Mouse (Mus musculus) heart, adult 8-10 months (tissue): ENCODE results near the gene Sphk1. TPM values are rescaled to one million over a fixed set of nuclear protein-coding genes. Genes with fewer than 3 reads are reported as not detected.
"Not testable (repeated sequence)": the region's sequence is repeated elsewhere in the genome, so short reads cannot be mapped to it uniquely, and the experiment has no call there.

Source experiments
- DNase-seq: peaks from one replicate; pipeline ENCODE4 v3.0.0; 2022; ENCODE audit warnings: low spot score
- total RNA-seq, 4 experiments: library from RNA; stranded (reverse); gene quantifications; 2 replicates each; pipeline ENCODE4 v1.2.4; 2022

Gene Sphk1
- total RNA-seq, result 1 to 10 TPM in 1 of 4 experiments, under 1 TPM in 3; 0.57 to 1.3 (median 0.98) TPM

GRCm38 (mm10) chr11:116530187-116531147 is at the start of gene Sphk1:
Gene Sphk1, plus strand, starts transcription at chr11:116530925.
- no peak for DNase-seq

- no peak for DNase-seq
Observed at GRCm38 (mm10) chr11:116480975-116481374, 49.8 kb upstream of the Sphk1 start.

GRCm38 (mm10) chr11:116481776-116482175 is 48.9 kb upstream of the Sphk1 start:
- no peak for DNase-seq

GRCm38 (mm10) chr11:116484261-116484660 is 46.5 kb upstream of the Sphk1 start:
- no peak for DNase-seq

- no peak for DNase-seq
Observed at GRCm38 (mm10) chr11:116488207-116488606, 42.5 kb upstream of the Sphk1 start.

GRCm38 (mm10) chr11:116488693-116489375 is 41.9 kb upstream of the Sphk1 start:
- DNase-seq, result no peak

GRCm38 (mm10) chr11:116489771-116490231 is 40.9 kb upstream of the Sphk1 start:
- peak; percentile 26 for DNase-seq

GRCm38 (mm10) chr11:116490232-116491107 is 40.3 kb upstream of the Sphk1 start:
- DNase-seq, result peak; percentile 87

- no peak for DNase-seq
Observed at GRCm38 (mm10) chr11:116491338-116491737, 39.4 kb upstream of the Sphk1 start.

- DNase-seq, result not testable (repeated sequence)
Observed at GRCm38 (mm10) chr11:116492507-116492906, 38.2 kb upstream of the Sphk1 start.

- no peak for DNase-seq
Observed at GRCm38 (mm10) chr11:116493191-116493590, 37.5 kb upstream of the Sphk1 start.

GRCm38 (mm10) chr11:116493795-116494252 is 36.9 kb upstream of the Sphk1 start, which contains the start of gene Prpsap1:
Gene Prpsap1, minus strand, starts transcription at chr11:116494202.
- DNase-seq, result peak; percentile 56

- DNase-seq, result peak; percentile 83
Observed at GRCm38 (mm10) chr11:116494474-116495174, 36.1 kb upstream of the Sphk1 start.

- no peak for DNase-seq
Observed at GRCm38 (mm10) chr11:116497313-116497712, 33.4 kb upstream of the Sphk1 start.

GRCm38 (mm10) chr11:116498596-116498995 is 32.1 kb upstream of the Sphk1 start:
- no peak for DNase-seq

- DNase-seq, result no peak
Observed at GRCm38 (mm10) chr11:116499018-116499417, 31.7 kb upstream of the Sphk1 start.

GRCm38 (mm10) chr11:116501005-116501746 is 29.5 kb upstream of the Sphk1 start:
- DNase-seq, result peak; percentile 75

- no peak for DNase-seq
Observed at GRCm38 (mm10) chr11:116504516-116504915, 26.2 kb upstream of the Sphk1 start.

GRCm38 (mm10) chr11:116505573-116505972 is 25.2 kb upstream of the Sphk1 start:
- no peak for DNase-seq
